Mouse (Mus musculus) liver, postnatal 0 days (tissue): ENCODE results near the gene Gm2115.

Experiments used
- CTCF ChIP-seq: sonication (generic); IDR thresholded peaks from 2 replicates; pipeline ENCODE4 v1.5.1; 2016; ENCODE audit warnings: antibody characterized with exemption, low read depth
- EP300 ChIP-seq: IDR thresholded peaks from 2 replicates; pipeline ENCODE4 v1.6.1; 2016; ENCODE audit warnings: antibody characterized with exemption, low read depth, mild to moderate bottlenecking

GRCm38 (mm10) chr7:84522426-84522825 is 6.3 kb upstream of the Gm2115 start:
- TF ChIP-seq CTCF, result no peak
- TF ChIP-seq EP300, result no peak
